Mouse (Mus musculus) embryonic facial prominence, embryonic 11.5 days (tissue): Measurements from ENCODE around the gene Ace2. TPM values are rescaled to one million over a fixed set of nuclear protein-coding genes. Genes with fewer than 3 reads are reported as not detected.

ENCODE experiments used
- ATAC-seq: fragments of 200-750 bp; cut with Nextera tagmentation; replicated peaks from 2 replicates; pipeline ENCODE4 v1.8.0; 2017; ENCODE audit warnings: low read depth; ENCODE audit not compliant: insufficient number of reproducible peaks, low FRiP score, low TSS enrichment
- DNase-seq: peaks from one replicate; pipeline ENCODE4 v3.0.0-alpha.2; 2015; ENCODE audit warnings: low spot score
- H3K27ac ChIP-seq: fragments of 300-500 bp; sonication (generic); replicated peaks from 2 replicates; pipeline ENCODE4 v1.5.1; 2014; ENCODE audit warnings: mild to moderate bottlenecking, low read depth, low read length, control low read depth
- H3K27me3 ChIP-seq: fragments of 300-500 bp; sonication (generic); 2 replicates; pipeline ENCODE4 v1.6.1; 2014; ENCODE audit warnings: mild to moderate bottlenecking, low read length, moderate library complexity, mixed read lengths; ENCODE audit not compliant: control insufficient read depth, insufficient read depth
- H3K36me3 ChIP-seq: fragments of 300-500 bp; sonication (generic); replicated peaks from 2 replicates; pipeline ENCODE4 v1.6.1; 2014; ENCODE audit warnings: low read depth, mild to moderate bottlenecking, low read length, moderate library complexity, mixed read lengths; ENCODE audit not compliant: control insufficient read depth, insufficient read depth
- H3K4me1 ChIP-seq: fragments of 300-500 bp; sonication (generic); 2 replicates; pipeline ENCODE4 v1.6.1; 2014; ENCODE audit warnings: low read length, mixed read lengths; ENCODE audit not compliant: control insufficient read depth, insufficient read depth
- H3K4me2 ChIP-seq: fragments of 300-500 bp; sonication (generic); 2 replicates; pipeline ENCODE4 v1.6.1; 2014; ENCODE audit warnings: low read depth, mild to moderate bottlenecking, control low read depth, low read length, moderate library complexity
- H3K4me3 ChIP-seq: fragments of 300-500 bp; sonication (generic); 2 replicates; pipeline ENCODE4 v1.5.1; 2014; ENCODE audit warnings: low read depth, low read length, control low read depth
- H3K9ac ChIP-seq: fragments of 300-500 bp; sonication (generic); replicated peaks from 2 replicates; pipeline ENCODE4 v1.6.1; 2014; ENCODE audit warnings: mild to moderate bottlenecking, control low read depth, low read length
- H3K9me3 ChIP-seq: fragments of 300-500 bp; sonication (generic); replicated peaks from 2 replicates; pipeline ENCODE4 v1.6.1; 2016; ENCODE audit warnings: mild to moderate bottlenecking, low read length, inconsistent platforms, mixed read lengths; ENCODE audit not compliant: control insufficient read depth
- WGBS: fragments of 180-500 bp; shearing (Covaris S2); extraction: QIAGEN DNeasy Blood & Tissue Kit; methylation state at CpG from one replicate; pipeline ENCODE4 v1.1.7; 2014; 5-methylcytosine and 5-hydroxymethylcytosine counted together
- polyA plus RNA-seq: library from polyadenylated mRNA; unstranded; fragments of >200 nt; fragmentation: Nextera tagmentation; extraction: Ambion mirVana; gene quantifications from 2 replicates; pipeline ENCODE4 v1.2.1, GENCODE M21; 2014

Gene Ace2
- polyA plus RNA-seq, 1 experiment from 2014 or later, result not detected

- H3K4me3 ChIP-seq, result no peak overlapping the region
- ATAC-seq, result no peak
- WGBS, result 83% methylated on average over 5 of the region's 5 CpGs
Measured at GRCm38 (mm10) chrX:164154594-164154993, 15.5 kb downstream of the Ace2 start.

DNA sequence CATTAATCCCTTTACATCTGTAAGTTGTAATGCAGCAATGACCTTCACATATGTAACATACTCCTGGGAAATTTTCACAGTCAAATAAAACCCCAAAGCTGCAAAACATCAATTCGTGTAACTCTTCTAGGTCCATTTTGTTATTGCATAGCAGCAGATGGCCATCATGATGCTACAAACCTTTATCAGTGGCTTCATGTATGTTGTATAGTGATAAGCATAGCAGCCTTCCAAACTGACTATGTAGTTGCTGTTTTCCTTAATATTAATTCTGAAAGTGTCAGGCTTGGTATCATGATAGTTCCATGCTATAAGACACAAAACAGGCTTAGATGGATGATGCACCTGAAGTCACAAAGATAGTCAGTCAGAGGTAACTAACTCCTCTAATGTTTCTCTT, 25.5 kb downstream of the Ace2 start:
- no peak for ATAC-seq
- H3K4me2 ChIP-seq, result no peak overlapping the region

More at GRCm38 (mm10) chrX:164154594-164154993, 15.5 kb downstream of the Ace2 start:
- Histone ChIP-seq H3K27ac (no peak overlapping the region), H3K4me2 (no peak overlapping the region), H3K9ac (no peak overlapping the region), H3K36me3 (no peaks in the 10 kb centered on the region), H3K27me3 (no peaks in the 10 kb centered on the region), H3K4me1 (no peaks in the 10 kb centered on the region), H3K9me3 (no peaks in the 10 kb centered on the region)
- DNase-seq, result no peak

GRCm38 (mm10) chrX:164171034-164171433, 31.9 kb downstream of the Ace2 start:
- Histone ChIP-seq H3K9me3 (no peaks in the 10 kb centered on the region), H3K4me3 (no peak overlapping the region), H3K9ac (no peak overlapping the region), H3K4me2 (no peak overlapping the region), H3K4me1 (no peaks in the 10 kb centered on the region), H3K36me3 (no peaks in the 10 kb centered on the region), H3K27me3 (no peaks in the 10 kb centered on the region), H3K27ac (no peak overlapping the region)
- DNase-seq, result no peak
- no peak for ATAC-seq
- 76% methylated on average over 2 of the region's 2 CpGs for WGBS

More for the DNA sequence above, 25.5 kb downstream of the Ace2 start:
- no peak overlapping the region for H3K27ac ChIP-seq
- H3K4me3 ChIP-seq, result no peak overlapping the region
- no peak overlapping the region for H3K9ac ChIP-seq
- 71% methylated on average over 1 of the region's 1 CpGs for WGBS
- no peaks in the 10 kb centered on the region for H3K4me1 ChIP-seq
- H3K36me3 ChIP-seq, result no peaks in the 10 kb centered on the region
- H3K9me3 ChIP-seq, result no peaks in the 10 kb centered on the region
- no peak for DNase-seq
- no peaks in the 10 kb centered on the region for H3K27me3 ChIP-seq

GRCm38 (mm10) chrX:164173880-164174279, 34.7 kb downstream of the Ace2 start:
- no peaks in the 10 kb centered on the region for H3K9me3 ChIP-seq
- H3K9ac ChIP-seq, result no peak overlapping the region
- no peaks in the 10 kb centered on the region for H3K27me3 ChIP-seq
- no peaks in the 10 kb centered on the region for H3K4me1 ChIP-seq
- 93% methylated on average over 4 of the region's 4 CpGs for WGBS
- DNase-seq, result no peak
- H3K4me3 ChIP-seq, result no peak overlapping the region
- no peak overlapping the region for H3K27ac ChIP-seq
- H3K4me2 ChIP-seq, result no peak overlapping the region
- no peak for ATAC-seq
- no peaks in the 10 kb centered on the region for H3K36me3 ChIP-seq

- H3K9ac ChIP-seq, result no peak overlapping the region
- ATAC-seq, result no peak
- no peak overlapping the region for H3K27ac ChIP-seq
- WGBS, result 68% methylated on average over 1 of the region's 1 CpGs
- no peaks in the 10 kb centered on the region for H3K4me1 ChIP-seq
- H3K9me3 ChIP-seq, result no peaks in the 10 kb centered on the region
- no peak overlapping the region for H3K4me3 ChIP-seq
- no peak overlapping the region for H3K4me2 ChIP-seq
- no peaks in the 10 kb centered on the region for H3K36me3 ChIP-seq
- DNase-seq, result no peak
- no peaks in the 10 kb centered on the region for H3K27me3 ChIP-seq
Measured at GRCm38 (mm10) chrX:164175311-164175710, 36.2 kb downstream of the Ace2 start.

DNA sequence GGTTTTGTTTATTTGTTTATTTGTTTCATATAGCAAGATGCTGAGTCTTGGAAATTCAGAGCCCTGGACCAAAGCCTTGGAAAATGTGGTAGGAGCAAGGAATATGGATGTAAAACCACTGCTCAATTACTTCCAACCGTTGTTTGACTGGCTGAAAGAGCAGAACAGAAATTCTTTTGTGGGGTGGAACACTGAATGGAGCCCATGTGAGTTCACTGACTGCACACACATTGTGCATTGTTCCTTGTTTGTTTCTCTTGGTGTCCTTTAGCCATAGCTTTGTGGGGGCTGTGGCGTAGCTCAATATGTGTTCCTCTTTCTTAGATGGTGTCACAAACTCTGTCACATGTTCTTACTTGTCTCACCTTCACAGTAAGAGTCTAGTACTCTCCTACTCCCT, 36.6 kb downstream of the Ace2 start:
- no peak for DNase-seq
- Histone ChIP-seq H3K4me2 (no peak overlapping the region), H3K9ac (no peak overlapping the region), H3K9me3 (no peaks in the 10 kb centered on the region), H3K27ac (no peak overlapping the region), H3K4me1 (no peaks in the 10 kb centered on the region), H3K27me3 (no peaks in the 10 kb centered on the region), H3K36me3 (no peaks in the 10 kb centered on the region), H3K4me3 (no peak overlapping the region)
- no peak for ATAC-seq
- 52% methylated on average over 2 of the region's 2 CpGs for WGBS

- Histone ChIP-seq H3K4me2 (no peak overlapping the region), H3K27me3 (no peaks in the 10 kb centered on the region), H3K9me3 (no peaks in the 10 kb centered on the region), H3K36me3 (no peaks in the 10 kb centered on the region), H3K27ac (no peak overlapping the region), H3K4me1 (no peaks in the 10 kb centered on the region), H3K9ac (no peak overlapping the region), H3K4me3 (no peak overlapping the region)
- DNase-seq (no peak), ATAC-seq (no peak)
- WGBS, result 84% methylated on average over 2 of the region's 2 CpGs
Measured at GRCm38 (mm10) chrX:164178856-164179255, 39.7 kb downstream of the Ace2 start.

GRCm38 (mm10) chrX:164179746-164180145, 40.6 kb downstream of the Ace2 start:
- no peak for ATAC-seq
- no peak overlapping the region for H3K4me3 ChIP-seq

More at GRCm38 (mm10) chrX:164179746-164180145, 40.6 kb downstream of the Ace2 start:
- no peaks in the 10 kb centered on the region for H3K36me3 ChIP-seq
- no peaks in the 10 kb centered on the region for H3K4me1 ChIP-seq
- H3K27ac ChIP-seq, result no peak overlapping the region
- no peak overlapping the region for H3K9ac ChIP-seq
- WGBS, result 12% methylated on average over 3 of the region's 3 CpGs
- no peak overlapping the region for H3K4me2 ChIP-seq
- H3K27me3 ChIP-seq, result no peaks in the 10 kb centered on the region
- no peaks in the 10 kb centered on the region for H3K9me3 ChIP-seq
- peak; percentile 78 for DNase-seq
